Mouse (Mus musculus) adrenal gland, adult 10 weeks (tissue): ENCODE data around the gene Gripap1. TPM values are rescaled to one million over a fixed set of nuclear protein-coding genes. Genes with fewer than 3 reads are reported as not detected.

Experiments used
- polyA plus RNA-seq: library from polyadenylated mRNA; stranded (reverse); fragments of 350-450 nt; fragmentation: Illumina TruSeq; extraction: RNeasy Lipid Tissue Mini Kit (QIAGEN cat#74804); gene quantifications from one replicate; pipeline ENCODE4 v1.2.3, GENCODE M21; 2014; ENCODE audit warnings: low read depth, low replicate concordance

Gripap1 gene
- polyA plus RNA-seq: 28.3 TPM

GRCm38 (mm10) chrX:7789542-7790136 is at the start of gene Gripap1:
Gripap1 (plus strand) TSS chrX:7789765.

GRCm38 (mm10) chrX:7750432-7751116 is 39.0 kb upstream of the Gripap1 start, which contains the start of gene Ccdc120:
Ccdc120 (minus strand) TSS chrX:7750905.

GRCm38 (mm10) chrX:7762137-7762920 is 27.2 kb upstream of the Gripap1 start, which contains the start of gene Tfe3:
Tfe3 (plus strand) TSS chrX:7762560.

GRCm38 (mm10) chrX:7821865-7822779 is 32.6 kb downstream of the Gripap1 start, which contains the start of gene Kcnd1:
Kcnd1 (plus strand) TSS chrX:7822289.

GRCm38 (mm10) chrX:7841163-7842162 is 51.9 kb downstream of the Gripap1 start, which contains the start of gene Otud5:
Otud5 (plus strand) TSS chrX:7841364.

Other genes with a start within 250 kb of the Gripap1 start
- gene Foxp3, start 216.1 kb upstream of the Gripap1 start, polyA plus RNA-seq: not detected
- 2.6 TPM for gene Ppp1r3f, start 215.5 kb upstream of the Gripap1 start, polyA plus RNA-seq
- gene Ccdc22, start 184.2 kb upstream of the Gripap1 start, polyA plus RNA-seq: 1.4 TPM
- gene Cacna1f, start 182.7 kb upstream of the Gripap1 start, polyA plus RNA-seq: not detected
- gene Syp, start 151.3 kb upstream of the Gripap1 start, polyA plus RNA-seq: 14.8 TPM
- gene Prickle3, start 132.5 kb upstream of the Gripap1 start, polyA plus RNA-seq: 5.5 TPM
- 55.3 TPM for gene Plp2, start 118.4 kb upstream of the Gripap1 start, polyA plus RNA-seq
- gene Magix, start 108.5 kb upstream of the Gripap1 start, polyA plus RNA-seq: 0.29 TPM
- 96.3 TPM for gene Gpkow, start 92.6 kb upstream of the Gripap1 start, polyA plus RNA-seq
- gene Wdr45, start 75.4 kb upstream of the Gripap1 start, polyA plus RNA-seq: 9.0 TPM
- not detected for gene Gm45208, start 67.5 kb upstream of the Gripap1 start, polyA plus RNA-seq
- gene Praf2, start 61.3 kb upstream of the Gripap1 start, polyA plus RNA-seq: 8.2 TPM
- 0.23 TPM for gene Ccdc120, start 38.9 kb upstream of the Gripap1 start, polyA plus RNA-seq
- gene Tfe3, start 27.2 kb upstream of the Gripap1 start, polyA plus RNA-seq: 10.4 TPM
- gene Kcnd1, start 32.5 kb downstream of the Gripap1 start, polyA plus RNA-seq: 1.5 TPM
- 35.6 TPM for gene Otud5, start 51.6 kb downstream of the Gripap1 start, polyA plus RNA-seq
- 9.1 TPM for gene Pim2, start 88.5 kb downstream of the Gripap1 start, polyA plus RNA-seq
- gene Slc35a2, start 94.3 kb downstream of the Gripap1 start, polyA plus RNA-seq: 7.2 TPM
- 45.8 TPM for gene Pqbp1, start 109.5 kb downstream of the Gripap1 start, polyA plus RNA-seq
- gene Timm17b, start 109.6 kb downstream of the Gripap1 start, polyA plus RNA-seq: 7.5 TPM
- gene Gm10491, start 118.1 kb downstream of the Gripap1 start, polyA plus RNA-seq: not detected
- gene Gm10490, start 119.8 kb downstream of the Gripap1 start, polyA plus RNA-seq: not detected
- not detected for gene Pcsk1n, start 130.1 kb downstream of the Gripap1 start, polyA plus RNA-seq
- not detected for gene Eras, start 138.8 kb downstream of the Gripap1 start, polyA plus RNA-seq
- gene Hdac6, start 158.1 kb downstream of the Gripap1 start, polyA plus RNA-seq: 1.9 TPM
- gene Gata1, start 188.3 kb downstream of the Gripap1 start, polyA plus RNA-seq: not detected
- not detected for gene Glod5, start 228.7 kb downstream of the Gripap1 start, polyA plus RNA-seq